Mouse (Mus musculus) stomach, postnatal 0 days (tissue): Measurements from ENCODE around the gene Ube2r2. TPM values are rescaled to one million over a fixed set of nuclear protein-coding genes. Genes with fewer than 3 reads are reported as not detected.

Experiments used
- ATAC-seq: fragments of 200-750 bp; cut with Nextera tagmentation; 2 replicates; pipeline ENCODE4 v1.8.0; 2017; ENCODE audit not compliant: low FRiP score, low TSS enrichment
- DNase-seq: peaks from one replicate; pipeline ENCODE4 v3.0.0-alpha.2; 2016; ENCODE audit warnings: low spot score
- H3K27ac ChIP-seq: fragments of 300-500 bp; sonication (generic); replicated peaks from 2 replicates; pipeline ENCODE4 v1.5.1; 2014; ENCODE audit warnings: mild to moderate bottlenecking, control low read depth
- H3K27me3 ChIP-seq: fragments of 300-500 bp; sonication (generic); 2 replicates; pipeline ENCODE4 v1.6.1; 2014; ENCODE audit warnings: low read length; ENCODE audit not compliant: control insufficient read depth, insufficient read depth
- H3K36me3 ChIP-seq: fragments of 300-500 bp; sonication (generic); 2 replicates; pipeline ENCODE4 v1.6.1; 2014; ENCODE audit warnings: low read length, mixed read lengths; ENCODE audit not compliant: control insufficient read depth, insufficient read depth
- H3K4me1 ChIP-seq: fragments of 300-500 bp; sonication (generic); replicated peaks from 2 replicates; pipeline ENCODE4 v1.6.1; 2014; ENCODE audit warnings: antibody characterized with exemption; ENCODE audit not compliant: control insufficient read depth, insufficient read depth
- H3K4me2 ChIP-seq: fragments of 300-500 bp; sonication (generic); replicated peaks from 2 replicates; pipeline ENCODE4 v1.6.1; 2014; ENCODE audit warnings: low read depth, mild to moderate bottlenecking, control low read depth, moderate library complexity
- H3K4me3 ChIP-seq: fragments of 300-500 bp; sonication (generic); 2 replicates; pipeline ENCODE4 v1.5.1; 2014; ENCODE audit warnings: low read depth, low read length, control low read depth
- H3K9ac ChIP-seq: fragments of 300-500 bp; sonication (generic); 2 replicates; pipeline ENCODE4 v1.6.1; 2014; ENCODE audit warnings: mild to moderate bottlenecking, low read length, control low read depth, mixed read lengths
- H3K9me3 ChIP-seq: fragments of 300-500 bp; sonication (generic); 2 replicates; pipeline ENCODE4 v1.6.1; 2016; ENCODE audit warnings: low read length; ENCODE audit not compliant: control insufficient read depth
- CTCF ChIP-seq: IDR thresholded peaks from 2 replicates; pipeline ENCODE4 v1.5.1; 2016; ENCODE audit warnings: antibody characterized with exemption, low read depth, mild to moderate bottlenecking, moderate library complexity
- EP300 ChIP-seq: optimal IDR thresholded peaks from 2 replicates; pipeline ENCODE3; 2016; ENCODE audit warnings: antibody characterized with exemption
- WGBS: fragments of 180-500 bp; shearing (Covaris S2); extraction: QIAGEN DNeasy Blood & Tissue Kit; methylation state at CpG from one replicate; pipeline ENCODE4 v1.1.7; 2014; 5-methylcytosine and 5-hydroxymethylcytosine counted together
- polyA plus RNA-seq: library from polyadenylated mRNA; unstranded; fragments of >200 nt; fragmentation: Nextera tagmentation; extraction: Ambion mirVana; gene quantifications from 2 replicates; pipeline ENCODE4 v1.2.1, GENCODE M21; 2015

Ube2r2 gene
- polyA plus RNA-seq, 1 experiment from 2014 or later: 76.3 TPM

DNA sequence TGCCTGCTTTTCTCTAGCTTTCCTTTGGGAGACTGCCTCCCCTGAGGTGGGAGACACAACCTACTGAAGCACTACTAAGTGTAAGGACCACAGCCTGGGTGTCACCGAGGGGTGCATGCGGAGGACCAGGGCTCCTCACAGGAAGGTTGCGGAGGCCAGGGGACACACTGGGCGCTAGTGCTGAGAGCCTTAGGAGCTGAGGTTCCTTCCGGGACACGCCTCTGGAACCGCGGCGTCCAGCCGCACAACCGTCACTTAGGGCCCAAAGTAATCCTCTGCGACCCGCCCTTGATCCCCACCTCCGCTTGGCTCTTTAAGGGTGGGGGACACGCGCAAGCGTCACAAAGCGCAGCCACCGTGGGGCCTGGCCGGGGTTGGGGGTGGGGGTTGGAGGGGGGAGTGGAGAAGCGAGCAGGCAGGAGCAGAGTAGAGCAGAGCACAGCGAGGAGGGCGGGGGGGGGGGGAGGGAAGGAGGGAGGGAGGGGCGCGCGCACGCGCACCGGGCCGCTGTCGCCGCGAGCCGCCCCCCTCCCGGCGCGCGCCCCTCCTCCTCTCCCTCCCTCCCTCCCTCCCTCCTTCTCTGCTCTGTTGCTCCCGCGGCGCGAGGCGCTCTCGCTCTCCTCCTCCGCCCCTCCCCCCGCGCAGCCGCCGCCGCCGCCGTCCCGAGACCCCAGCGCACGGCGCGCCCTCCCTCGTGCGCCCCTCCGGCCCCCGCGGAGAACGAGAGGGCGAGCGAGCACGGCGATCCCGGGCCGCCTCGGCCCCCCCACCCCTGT, 420 bp upstream of the Ube2r2 start:
- DNase-seq (peak; percentile 93), ATAC-seq (peak; percentile 93)
- Histone ChIP-seq H3K4me1 (no peaks in the 10 kb centered on the region), H3K4me2 (peak overlapping the region; percentile 69), H3K27me3 (no peaks in the 10 kb centered on the region), H3K27ac (peak overlapping the region; percentile 99), H3K4me3 (peak overlapping the region; percentile 97), H3K9me3 (no peaks in the 10 kb centered on the region), H3K36me3 (no peaks in the 10 kb centered on the region), H3K9ac (peak overlapping the region; percentile 98)
- no peak for TF ChIP-seq CTCF
- no peak for TF ChIP-seq EP300
- WGBS: 0% methylated on average over 16 of the region's 70 CpGs

- H3K4me3 ChIP-seq: peak overlapping the region; percentile 97
- WGBS: 0% methylated on average over 4 of the region's 4 CpGs
- peak overlapping the region; percentile 98 for H3K9ac ChIP-seq
- H3K4me2 ChIP-seq: peak overlapping the region; percentile 69
- TF ChIP-seq EP300 (no peak), CTCF (no peak)
- H3K9me3 ChIP-seq: no peaks in the 10 kb centered on the region
- DNase-seq (no peak), ATAC-seq (peak; percentile 28)
- no peaks in the 10 kb centered on the region for H3K4me1 ChIP-seq
- no peaks in the 10 kb centered on the region for H3K27me3 ChIP-seq
- H3K27ac ChIP-seq: peak overlapping the region; percentile 99
- peaks cover 2% of the 10 kb centered on the region; the same call in 1 of the 2 replicates for H3K36me3 ChIP-seq
Measured at GRCm38 (mm10) chr4:41136454-41136805, 887 bp downstream of the Ube2r2 start.

DNA sequence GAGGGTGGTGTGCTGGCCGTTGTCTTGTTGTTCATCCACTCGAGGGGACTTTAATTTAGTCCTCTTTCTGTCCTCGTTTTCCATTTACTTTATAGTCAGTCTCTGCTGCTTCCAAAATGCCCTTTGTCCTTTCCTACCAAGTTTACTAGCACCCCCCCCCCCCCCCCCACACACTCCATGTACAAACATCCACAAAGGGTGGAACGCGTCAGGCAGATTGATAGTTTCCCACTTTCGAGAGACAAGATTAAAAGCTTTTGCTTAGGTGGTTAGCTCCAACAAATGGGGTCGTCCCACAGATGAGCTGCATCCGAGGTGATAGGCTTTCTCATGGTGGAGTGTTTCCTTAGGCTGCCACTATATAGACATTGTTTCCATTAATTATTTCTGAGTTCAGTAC, 1.3 kb downstream of the Ube2r2 start:
- H3K4me1 ChIP-seq: no peaks in the 10 kb centered on the region
- no peaks in the 10 kb centered on the region for H3K9me3 ChIP-seq
- H3K27ac ChIP-seq: peak overlapping the region; percentile 99
- DNase-seq (peak; percentile 35), ATAC-seq (no peak)
- H3K4me3 ChIP-seq: peak overlapping the region; percentile 97
- TF ChIP-seq EP300 (no peak), CTCF (no peak)
- WGBS: 0% methylated on average over 8 of the region's 8 CpGs
- peak overlapping the region; percentile 69 for H3K4me2 ChIP-seq
- no peaks in the 10 kb centered on the region for H3K27me3 ChIP-seq
- H3K9ac ChIP-seq: peak overlapping the region; percentile 98
- peaks cover 2% of the 10 kb centered on the region; the same call in 1 of the 2 replicates for H3K36me3 ChIP-seq

- no peak overlapping the region for H3K27ac ChIP-seq
- no peak overlapping the region for H3K9ac ChIP-seq
- TF ChIP-seq CTCF (no peak), EP300 (no peak)
- H3K4me2 ChIP-seq: no peak overlapping the region
- no peaks in the 10 kb centered on the region for H3K9me3 ChIP-seq
- peaks cover 2% of the 10 kb centered on the region; the same call in 1 of the 2 replicates for H3K36me3 ChIP-seq
- H3K4me1 ChIP-seq: no peaks in the 10 kb centered on the region
- H3K27me3 ChIP-seq: no peaks in the 10 kb centered on the region
- ATAC-seq (no peak), DNase-seq (no peak)
- WGBS: 80% methylated on average over 6 of the region's 6 CpGs
- no peak overlapping the region for H3K4me3 ChIP-seq
Measured at GRCm38 (mm10) chr4:41140174-41140875, 4.8 kb downstream of the Ube2r2 start.

DNA sequence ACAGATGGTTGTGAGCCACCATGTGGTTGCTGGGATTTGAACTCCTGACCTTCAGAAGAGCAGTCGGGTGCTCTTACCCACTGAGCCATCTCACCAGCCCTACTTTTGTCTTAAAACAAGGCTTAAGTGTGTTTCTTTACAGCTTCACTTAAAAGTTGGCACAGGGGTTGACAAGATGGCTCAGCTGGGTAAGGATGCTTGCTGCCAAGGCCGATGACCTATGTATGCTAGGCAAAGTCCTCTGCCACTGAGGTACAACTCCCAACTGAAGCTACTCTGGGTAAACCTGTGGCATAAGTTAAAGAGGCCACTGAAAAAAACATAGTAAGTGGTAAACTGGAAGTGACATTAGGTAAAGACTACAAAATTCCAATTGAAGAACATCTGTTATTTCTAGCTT, 7.1 kb downstream of the Ube2r2 start:
- ATAC-seq: no peak
- WGBS: 94% methylated on average over 2 of the region's 2 CpGs

GRCm38 (mm10) chr4:41149891-41150290, 14.3 kb downstream of the Ube2r2 start:
- TF ChIP-seq EP300 (no peak), CTCF (no peak)
- no peaks in the 10 kb centered on the region for H3K27me3 ChIP-seq
- no peak overlapping the region for H3K4me2 ChIP-seq
- no peaks in the 10 kb centered on the region for H3K4me1 ChIP-seq
- 75% methylated on average over 3 of the region's 3 CpGs for WGBS
- no peaks in the 10 kb centered on the region for H3K36me3 ChIP-seq
- H3K9ac ChIP-seq: no peak overlapping the region
- DNase-seq: no peak
- H3K4me3 ChIP-seq: no peak overlapping the region
- ATAC-seq: no peak
- H3K27ac ChIP-seq: no peak overlapping the region
- H3K9me3 ChIP-seq: no peaks in the 10 kb centered on the region

More for the DNA sequence above, 7.1 kb downstream of the Ube2r2 start:
- Histone ChIP-seq H3K4me2 (no peak overlapping the region), H3K9me3 (no peaks in the 10 kb centered on the region), H3K27ac (no peak overlapping the region), H3K4me1 (no peaks in the 10 kb centered on the region), H3K4me3 (no peak overlapping the region), H3K36me3 (peaks cover 2% of the 10 kb centered on the region; the same call in 1 of the 2 replicates), H3K9ac (no peak overlapping the region), H3K27me3 (no peaks in the 10 kb centered on the region)
- no peak for TF ChIP-seq EP300
- TF ChIP-seq CTCF: no peak
- DNase-seq: no peak
